8 mouse cellular contexts compared by ENCODE assay signal in genomic region chr5:31251541-31252101, GRCm38 (mm10). TPM values are rescaled to one million over a fixed set of nuclear protein-coding genes. Genes with fewer than 3 reads are reported as not detected.
A peak's percentile ranks its signal among the peaks of the same experiment; 100 is the strongest.
DNase-seq lines count a peak whose midpoint lies in the region; ATAC-seq and TF ChIP-seq lines count a peak whose summit lies in the region.

Gene Krtcap3, plus strand, starts transcription at chr5:31251691.

- no peak within 1 kb of the TSS for H3K27ac ChIP-seq in thymus, adult 2 months (ENCODE audit: control insufficient read depth, insufficient read depth, low read length)
- H3K27ac ChIP-seq in embryonic facial prominence, embryonic 10.5 days (replicated peaks) = peak within 1 kb of the TSS; percentile 83
- H3K27ac ChIP-seq in hindbrain, embryonic 15.5 days (replicated peaks) = no peak within 1 kb of the TSS
- peak within 1 kb of the TSS; percentile 67 for H3K27ac ChIP-seq in limb, embryonic 15.5 days
- no peak within 1 kb of the TSS for H3K27ac ChIP-seq in midbrain, embryonic 14.5 days (replicated peaks; ENCODE audit: low read depth, low read length)

- 0 out of 2 replicates have a peak, but pooled peaks cover 2% of the 10 kb centered on the region for H3K4me1 ChIP-seq in thymus, adult 2 months (replicated peaks; ENCODE audit: control insufficient read depth, insufficient read depth, low read length)
- peaks cover 38% of the 10 kb centered on the region for H3K4me1 ChIP-seq in embryonic facial prominence, embryonic 10.5 days
- H3K4me1 ChIP-seq in hindbrain, embryonic 15.5 days (replicated peaks) = peaks cover 6% of the 10 kb centered on the region; the same call in 1 of the 2 replicates
- peaks cover 43% of the 10 kb centered on the region for H3K4me1 ChIP-seq in limb, embryonic 15.5 days
- 0 out of 2 replicates have a peak, but pooled peaks cover 5% of the 10 kb centered on the region for H3K4me1 ChIP-seq in midbrain, embryonic 14.5 days (ENCODE audit: control insufficient read depth, insufficient read depth, low read length)

- peak; percentile 8 for DNase-seq in thymus, adult 2 months
- DNase-seq in thymus, postnatal 10 days (ENCODE audit: low spot score in 2 of 2) = no peak
- peak; percentile 66 for DNase-seq in embryonic facial prominence, embryonic 10.5 days (ENCODE audit: low spot score)
- peak; percentile 27 for DNase-seq in midbrain, embryonic 14.5 days
- DNase-seq in thymus, postnatal 36 days = peak; percentile 17 to 47
- no peak for DNase-seq in MN1 (ENCODE audit: low spot score)

- TF ChIP-seq POLR2A in thymus, adult 2 months (IDR thresholded peaks at IDR 0.05; ENCODE audit: control insufficient read depth, extremely low read depth, insufficient read depth, low read length, poor library complexity) = no peak

- no peaks in the 10 kb centered on the region for H3K27me3 ChIP-seq in thymus, adult 2 months (ENCODE audit: control insufficient read depth, insufficient read depth, low read length)
- no peaks in the 10 kb centered on the region for H3K27me3 ChIP-seq in embryonic facial prominence, embryonic 10.5 days (replicated peaks; ENCODE audit: low read depth, poor library complexity, severe bottlenecking)
- H3K27me3 ChIP-seq in hindbrain, embryonic 15.5 days = no peaks in the 10 kb centered on the region
- no peaks in the 10 kb centered on the region for H3K27me3 ChIP-seq in limb, embryonic 15.5 days
- H3K27me3 ChIP-seq in midbrain, embryonic 14.5 days (ENCODE audit: control insufficient read depth, insufficient read depth, low read length) = no peaks in the 10 kb centered on the region

- H3K4me3 ChIP-seq in thymus, adult 2 months (ENCODE audit: control insufficient read depth, insufficient read depth, low read length) = peak within 1 kb of the TSS; percentile 52
- H3K4me3 ChIP-seq in embryonic facial prominence, embryonic 10.5 days = peak within 1 kb of the TSS; percentile 56
- no peak within 1 kb of the TSS for H3K4me3 ChIP-seq in hindbrain, embryonic 15.5 days
- H3K4me3 ChIP-seq in limb, embryonic 15.5 days = peak within 1 kb of the TSS; percentile 35
- no peak within 1 kb of the TSS for H3K4me3 ChIP-seq in midbrain, embryonic 14.5 days (replicated peaks; ENCODE audit: low read depth, low read length)

- peak; percentile 64 for ATAC-seq in hindbrain, embryonic 15.5 days (ENCODE audit: low FRiP score, low read depth)
- ATAC-seq in limb, embryonic 15.5 days (ENCODE audit: insufficient number of reproducible peaks, low FRiP score, low TSS enrichment, low read depth) = 0 out of 2 replicates have a peak, but pooled peaks have one; percentile 21
- peak; percentile 64 for ATAC-seq in midbrain, embryonic 14.5 days (ENCODE audit: low FRiP score, low TSS enrichment)

- H3K9ac ChIP-seq in hindbrain, embryonic 15.5 days = no peak within 1 kb of the TSS
- 0 out of 2 replicates have a peak within 1 kb of the TSS, but pooled peaks have one; percentile 15 for H3K9ac ChIP-seq in limb, embryonic 15.5 days
- H3K9ac ChIP-seq in midbrain, embryonic 14.5 days (replicated peaks; ENCODE audit: low read length) = no peak within 1 kb of the TSS

- WGBS in thymus, adult 2 months = 74% methylated on average over 47 of the region's 47 CpGs
- WGBS in embryonic facial prominence, embryonic 10.5 days = 10% methylated on average over 47 of the region's 47 CpGs
- 14% methylated on average over 47 of the region's 47 CpGs for WGBS in hindbrain, embryonic 15.5 days
- WGBS in limb, embryonic 15.5 days = 14% methylated on average over 47 of the region's 47 CpGs
- WGBS in midbrain, embryonic 14.5 days = 18% methylated on average over 47 of the region's 47 CpGs

- H3K36me3 ChIP-seq in thymus, adult 2 months (ENCODE audit: control insufficient read depth, insufficient read depth, low read length) = peaks cover 49% of the 10 kb centered on the region
- H3K36me3 ChIP-seq in embryonic facial prominence, embryonic 10.5 days (replicated peaks) = peaks cover 100% of the 10 kb centered on the region
- peaks cover 79% of the 10 kb centered on the region for H3K36me3 ChIP-seq in hindbrain, embryonic 15.5 days
- peaks cover 76% of the 10 kb centered on the region for H3K36me3 ChIP-seq in limb, embryonic 15.5 days
- H3K36me3 ChIP-seq in midbrain, embryonic 14.5 days (ENCODE audit: control insufficient read depth, insufficient read depth, low read length) = peaks cover 97% of the 10 kb centered on the region

- TF ChIP-seq CTCF in thymus, adult 2 months (IDR thresholded peaks at IDR 0.05; ENCODE audit: borderline replicate concordance, control insufficient read depth, extremely low read depth, insufficient read depth, low read length, poor library complexity) = no peak

- no peaks in the 10 kb centered on the region for H3K9me3 ChIP-seq in embryonic facial prominence, embryonic 10.5 days
- H3K9me3 ChIP-seq in hindbrain, embryonic 15.5 days = no peaks in the 10 kb centered on the region
- no peaks in the 10 kb centered on the region for H3K9me3 ChIP-seq in limb, embryonic 15.5 days
- H3K9me3 ChIP-seq in midbrain, embryonic 14.5 days (ENCODE audit: control insufficient read depth, low read length) = no peaks in the 10 kb centered on the region

- peak within 1 kb of the TSS; percentile 28; the same call in 1 of the 2 replicates for H3K4me2 ChIP-seq in hindbrain, embryonic 15.5 days
- peak within 1 kb of the TSS; percentile 43 for H3K4me2 ChIP-seq in limb, embryonic 15.5 days
- no peak within 1 kb of the TSS; the same call in 1 of the 2 replicates for H3K4me2 ChIP-seq in midbrain, embryonic 14.5 days (ENCODE audit: low read length)

RNA-seq across cellular contexts. Expression of gene Krtcap3, which starts in this region (rescaled TPM):
- 48.1 and 56.2 TPM in 2 replicates for polyA plus RNA-seq in thymus, adult 2 months (2012; rRNA removed)
- polyA plus RNA-seq in embryonic facial prominence, embryonic 10.5 days (2016; fragmentation: Nextera tagmentation; extraction: Ambion mirVana) = 16.8 and 21.2 TPM in 2 replicates
- 2.6 and 3.6 TPM in 2 replicates for polyA plus RNA-seq in hindbrain, embryonic 15.5 days (2015; fragmentation: Nextera tagmentation; extraction: Ambion mirVana)
- 9.6 and 12.8 TPM in 2 replicates for polyA plus RNA-seq in limb, embryonic 15.5 days (2015; fragmentation: Nextera tagmentation; extraction: Ambion mirVana)
- polyA plus RNA-seq in midbrain, embryonic 14.5 days (2014; fragmentation: Nextera tagmentation; extraction: Ambion mirVana) = 2.5 and 3.0 TPM in 2 replicates

Comparison
In these comparisons a context has a peak if more than half of its experiments do, and no peak if none do; other contexts are left out.
1. DNase-seq: peak in thymus, adult 2 months (single experiment), embryonic facial prominence, embryonic 10.5 days (single experiment), midbrain, embryonic 14.5 days (single experiment) and thymus, postnatal 36 days (2 of 2); none in thymus, postnatal 10 days (0 of 2) and MN1 (single experiment).
2. H3K27ac ChIP-seq: peak in embryonic facial prominence, embryonic 10.5 days (single experiment) and limb, embryonic 15.5 days (single experiment); none in thymus, adult 2 months (single experiment), hindbrain, embryonic 15.5 days (single experiment) and midbrain, embryonic 14.5 days (single experiment).
3. H3K4me3 ChIP-seq: peak in thymus, adult 2 months (single experiment), embryonic facial prominence, embryonic 10.5 days (single experiment) and limb, embryonic 15.5 days (single experiment); none in hindbrain, embryonic 15.5 days (single experiment) and midbrain, embryonic 14.5 days (single experiment).
4. Peak in every context shown above with its lines, with median percentiles within 50 percentile points of each other: ATAC-seq.